Mouse (Mus musculus) ES-Bruce4 (cell line): ENCODE data around the gene Dclk1.

ENCODE experiments used
- CTCF ChIP-seq: IDR thresholded peaks from one replicate; pipeline ENCODE4 v1.8.1; 2011; ENCODE audit warnings: low read depth, low read length
- EP300 ChIP-seq: IDR thresholded peaks from 2 replicates; pipeline ENCODE4 v1.6.1; 2011; ENCODE audit warnings: low read depth, low read length; ENCODE audit not compliant: insufficient read depth

- TF ChIP-seq CTCF (no peak), EP300 (no peak)
Observed at GRCm38 (mm10) chr3:55397752-55398693, 155.9 kb downstream of the Dclk1 start.
